Mouse (Mus musculus) large intestine, adult 2 months (tissue): ENCODE results near the gene Ubqln5. TPM values are rescaled to one million over a fixed set of nuclear protein-coding genes. Genes with fewer than 3 reads are reported as not detected.

ENCODE experiments used
- DNase-seq: peaks from one replicate; pipeline ENCODE4 v3.0.0-alpha.2; 2012; ENCODE audit warnings: low read depth, low spot score
- WGBS: fragments of 180-500 bp; shearing (Covaris S2); methylation state at CpG from one replicate; pipeline ENCODE4 v1.1.7; 2018; 5-methylcytosine and 5-hydroxymethylcytosine counted together
- polyA plus RNA-seq: library from polyadenylated mRNA; depleted of rRNA; stranded (reverse); fragments of >200 nt; gene quantifications from 2 replicates; pipeline ENCODE4 v1.2.3, GENCODE M21; 2012; rRNA removed

Gene Ubqln5
- polyA plus RNA-seq = not detected in 2 replicates

GRCm38 (mm10) chr7:104129726-104130125 lies at the start of gene Ubqln5:
TSS of gene Ubqln5 (minus strand) at chr7:104129826.
- no peak for DNase-seq
- WGBS = 88% methylated on average over 5 of the region's 5 CpGs

- no peak for DNase-seq
- 81% methylated on average over 1 of the region's 1 CpGs for WGBS
Measured at GRCm38 (mm10) chr7:104179074-104179473, 49.4 kb upstream of the Ubqln5 start.

GRCm38 (mm10) chr7:104178422-104179054 lies 48.9 kb upstream of the Ubqln5 start:
- 67% methylated on average over 5 of the region's 5 CpGs for WGBS
- DNase-seq = no peak

- DNase-seq = no peak
- WGBS = 79% methylated on average over 1 of the region's 1 CpGs
Measured at GRCm38 (mm10) chr7:104175085-104175484, 45.5 kb upstream of the Ubqln5 start.

- no peak for DNase-seq
- WGBS = 48% methylated on average over 6 of the region's 6 CpGs
Measured at GRCm38 (mm10) chr7:104169634-104170204, 40.1 kb upstream of the Ubqln5 start.

- DNase-seq = no peak
- WGBS = 76% methylated on average over 6 of the region's 6 CpGs
Measured at GRCm38 (mm10) chr7:104167105-104167504, 37.5 kb upstream of the Ubqln5 start.

- no peak for DNase-seq
- 88% methylated on average over 2 of the region's 2 CpGs for WGBS
Measured at GRCm38 (mm10) chr7:104150456-104150855, 20.8 kb upstream of the Ubqln5 start, which contains the start of gene Ubqlnl. TSS of gene Ubqlnl (minus strand) at chr7:104150556.

- 79% methylated on average over 3 of the region's 3 CpGs for WGBS
- no peak for DNase-seq
Measured at GRCm38 (mm10) chr7:104143179-104143578, 13.6 kb upstream of the Ubqln5 start, which contains the start of gene Ubqln3. TSS of gene Ubqln3 (minus strand) at chr7:104143279.

- WGBS = 64% methylated on average over 5 of the region's 5 CpGs
- no peak for DNase-seq
Measured at GRCm38 (mm10) chr7:104137305-104137704, 7.7 kb upstream of the Ubqln5 start, which contains the start of gene Olfr643. TSS of gene Olfr643 (minus strand) at chr7:104137405.

GRCm38 (mm10) chr7:104104757-104104972 lies 25.0 kb downstream of the Ubqln5 start, which contains the start of gene Olfr646:
TSS of gene Olfr646 (plus strand) at chr7:104104873.
- DNase-seq = no peak

- 32% methylated on average over 4 of the region's 4 CpGs for WGBS
- DNase-seq = no peak
Measured at GRCm38 (mm10) chr7:104103913-104104756, 25.5 kb downstream of the Ubqln5 start.

GRCm38 (mm10) chr7:104085365-104085764 lies 44.3 kb downstream of the Ubqln5 start, which contains the start of gene Olfr645:
TSS of gene Olfr645 (minus strand) at chr7:104085465.
- WGBS = 72% methylated on average over 1 of the region's 1 CpGs
- no peak for DNase-seq

Other genes starting within 250 kb of the Ubqln5 start
- not detected in 2 replicates for gene Olfr66, start 243.6 kb downstream of the Ubqln5 start, polyA plus RNA-seq
- not detected in 2 replicates for gene Olfr64, start 235.3 kb downstream of the Ubqln5 start, polyA plus RNA-seq
- not detected in 2 replicates for gene Olfr65, start 226.3 kb downstream of the Ubqln5 start, polyA plus RNA-seq
- gene Olfr631, start 201.0 kb downstream of the Ubqln5 start, polyA plus RNA-seq = not detected in 2 replicates
- gene Olfr632, start 195.5 kb downstream of the Ubqln5 start, polyA plus RNA-seq = not detected in 2 replicates
- not detected in 2 replicates for gene Olfr633, start 185.4 kb downstream of the Ubqln5 start, polyA plus RNA-seq
- not detected in 2 replicates for gene Olfr635, start 158.7 kb downstream of the Ubqln5 start, polyA plus RNA-seq
- gene Olfr638, start 131.1 kb downstream of the Ubqln5 start, polyA plus RNA-seq = not detected in 2 replicates
- gene Olfr639, start 112.5 kb downstream of the Ubqln5 start, polyA plus RNA-seq = not detected in 2 replicates
- gene Olfr640, start 104.3 kb downstream of the Ubqln5 start, polyA plus RNA-seq = not detected in 2 replicates
- not detected in 2 replicates for gene Olfr641, start 94.4 kb downstream of the Ubqln5 start, polyA plus RNA-seq
- not detected in 2 replicates for gene Olfr642, start 77.2 kb downstream of the Ubqln5 start, polyA plus RNA-seq
- not detected in 2 replicates for gene 4930516K23Rik, start 68.4 kb downstream of the Ubqln5 start, polyA plus RNA-seq
- gene Olfr644, start 58.0 kb downstream of the Ubqln5 start, polyA plus RNA-seq = not detected in 2 replicates
- gene Olfr645, start 44.4 kb downstream of the Ubqln5 start, polyA plus RNA-seq = not detected in 2 replicates
- not detected in 2 replicates for gene Olfr646, start 25.0 kb downstream of the Ubqln5 start, polyA plus RNA-seq
- gene Olfr643, start 7.6 kb upstream of the Ubqln5 start, polyA plus RNA-seq = not detected in 2 replicates
- not detected in 2 replicates for gene Ubqln3, start 13.5 kb upstream of the Ubqln5 start, polyA plus RNA-seq
- not detected in 2 replicates for gene Ubqlnl, start 20.7 kb upstream of the Ubqln5 start, polyA plus RNA-seq
- gene Olfm5, start 35.0 kb upstream of the Ubqln5 start, polyA plus RNA-seq = not detected in 2 replicates
- gene Olfr648, start 53.6 kb upstream of the Ubqln5 start, polyA plus RNA-seq = 0.02 TPM in 1 of 2 replicates, not detected in the other
- not detected in 2 replicates for gene Olfr649, start 66.2 kb upstream of the Ubqln5 start, polyA plus RNA-seq
- gene Trim6, start 89.0 kb upstream of the Ubqln5 start, polyA plus RNA-seq = 0.79 and 1.1 TPM in 2 replicates
- gene Trim34a, start 114.6 kb upstream of the Ubqln5 start, polyA plus RNA-seq = 3.8 and 5.5 TPM in 2 replicates
- gene Trim5, start 158.3 kb upstream of the Ubqln5 start, polyA plus RNA-seq = 0.40 and 0.81 TPM in 2 replicates
- gene Trim12a, start 185.6 kb upstream of the Ubqln5 start, polyA plus RNA-seq = 5.3 and 8.3 TPM in 2 replicates
- 2.5 and 3.6 TPM in 2 replicates for gene Trim34b, start 199.6 kb upstream of the Ubqln5 start, polyA plus RNA-seq
- 4.2 and 5.8 TPM in 2 replicates for gene Trim12c, start 223.5 kb upstream of the Ubqln5 start, polyA plus RNA-seq
- gene Trim30b, start 240.1 kb upstream of the Ubqln5 start, polyA plus RNA-seq = 0.12 and 0.17 TPM in 2 replicates